Mouse (Mus musculus) kidney, postnatal 0 days (tissue): Measurements from ENCODE around the gene Cfap58. TPM values are rescaled to one million over a fixed set of nuclear protein-coding genes. Genes with fewer than 3 reads are reported as not detected.

Source experiments
- ATAC-seq: fragments of 200-750 bp; cut with Nextera tagmentation; replicated peaks from 2 replicates; pipeline ENCODE4 v1.8.0; 2017; ENCODE audit warnings: low read depth, moderate number of reproducible peaks, moderate TSS enrichment, moderate library complexity; ENCODE audit not compliant: low FRiP score
- DNase-seq: peaks from one replicate; pipeline ENCODE4 v3.0.0-alpha.2; 2016; ENCODE audit warnings: low spot score
- H3K27ac ChIP-seq: fragments of 300-500 bp; sonication (generic); 2 replicates; pipeline ENCODE4 v1.5.1; 2014; ENCODE audit warnings: mild to moderate bottlenecking
- H3K27me3 ChIP-seq: fragments of 300-500 bp; sonication (generic); 2 replicates; pipeline ENCODE4 v1.6.1; 2014; ENCODE audit warnings: low read length, mixed read lengths; ENCODE audit not compliant: insufficient read depth
- H3K36me3 ChIP-seq: fragments of 300-500 bp; sonication (generic); 2 replicates; pipeline ENCODE4 v1.6.1; 2014; ENCODE audit warnings: low read length, mixed read lengths; ENCODE audit not compliant: insufficient read depth
- H3K4me1 ChIP-seq: fragments of 300-500 bp; sonication (generic); replicated peaks from 2 replicates; pipeline ENCODE4 v1.6.1; 2014; ENCODE audit warnings: antibody characterized with exemption, low read length, mixed read lengths; ENCODE audit not compliant: insufficient read depth
- H3K4me2 ChIP-seq: fragments of 300-500 bp; sonication (generic); 2 replicates; pipeline ENCODE4 v1.6.1; 2014; ENCODE audit warnings: mild to moderate bottlenecking, low read length, moderate library complexity, mixed read lengths
- H3K4me3 ChIP-seq: fragments of 300-500 bp; sonication (generic); replicated peaks from 2 replicates; pipeline ENCODE4 v1.5.1; 2014; ENCODE audit warnings: low read depth, low read length
- H3K9ac ChIP-seq: fragments of 300-500 bp; sonication (generic); 2 replicates; pipeline ENCODE4 v1.6.1; 2014; ENCODE audit warnings: low read depth, low read length
- H3K9me3 ChIP-seq: fragments of 300-500 bp; sonication (generic); replicated peaks from 2 replicates; pipeline ENCODE4 v1.6.1; 2016; ENCODE audit warnings: low read length, inconsistent platforms, mixed read lengths
- CTCF ChIP-seq: IDR thresholded peaks from 2 replicates; pipeline ENCODE4 v1.5.1; 2016; ENCODE audit warnings: antibody characterized with exemption, low read depth, mild to moderate bottlenecking, moderate library complexity
- WGBS: fragments of 180-500 bp; shearing (Covaris S2); extraction: QIAGEN DNeasy Blood & Tissue Kit; methylation state at CpG from one replicate; pipeline ENCODE4 v1.1.7; 2014; 5-methylcytosine and 5-hydroxymethylcytosine counted together
- polyA plus RNA-seq: library from polyadenylated mRNA; unstranded; fragments of >200 nt; fragmentation: Nextera tagmentation; extraction: Ambion mirVana; gene quantifications from 2 replicates; pipeline ENCODE4 v1.2.1, GENCODE M21; 2015

The Cfap58 gene
- polyA plus RNA-seq, 1 experiment from 2014 or later, result not detected

- no peak overlapping the region for H3K4me2 ChIP-seq
- H3K4me1 ChIP-seq, result peaks cover 23% of the 10 kb centered on the region; the same call in 1 of the 2 replicates
- no peak for TF ChIP-seq CTCF
- peaks cover 20% of the 10 kb centered on the region for H3K36me3 ChIP-seq
- H3K27me3 ChIP-seq, result no peaks in the 10 kb centered on the region
- H3K9me3 ChIP-seq, result no peaks in the 10 kb centered on the region
- 79% methylated on average over 8 of the region's 8 CpGs for WGBS
- DNase-seq, result no peak
- ATAC-seq, result no peak
- no peak overlapping the region for H3K4me3 ChIP-seq
- no peak overlapping the region for H3K27ac ChIP-seq
- no peak overlapping the region for H3K9ac ChIP-seq
Measured at GRCm38 (mm10) chr19:47898472-47899079, 38.9 kb upstream of the Cfap58 start.

- no peak overlapping the region for H3K27ac ChIP-seq
- H3K9ac ChIP-seq, result no peak overlapping the region
- TF ChIP-seq CTCF, result peak; percentile 52
- no peak overlapping the region for H3K4me3 ChIP-seq
- 60% methylated on average over 6 of the region's 6 CpGs for WGBS
- H3K4me1 ChIP-seq, result peaks cover 28% of the 10 kb centered on the region; the same call in 1 of the 2 replicates
- ATAC-seq (no peak), DNase-seq (no peak)
- no peaks in the 10 kb centered on the region for H3K9me3 ChIP-seq
- peaks cover 17% of the 10 kb centered on the region for H3K36me3 ChIP-seq
- no peak overlapping the region for H3K4me2 ChIP-seq
- no peaks in the 10 kb centered on the region for H3K27me3 ChIP-seq
Measured at GRCm38 (mm10) chr19:47900012-47900411, 37.5 kb upstream of the Cfap58 start.

- Histone ChIP-seq H3K36me3 (peaks cover 11% of the 10 kb centered on the region), H3K4me1 (peaks cover 30% of the 10 kb centered on the region; the same call in 1 of the 2 replicates), H3K9me3 (no peaks in the 10 kb centered on the region), H3K4me2 (no peak overlapping the region), H3K27ac (no peak overlapping the region), H3K27me3 (no peaks in the 10 kb centered on the region), H3K4me3 (no peak overlapping the region), H3K9ac (no peak overlapping the region)
- no peak for DNase-seq
- no peak for TF ChIP-seq CTCF
- WGBS, result 75% methylated on average over 10 of the region's 10 CpGs
- ATAC-seq, result no peak
Measured at GRCm38 (mm10) chr19:47900558-47900957, 36.9 kb upstream of the Cfap58 start.

GRCm38 (mm10) chr19:47902316-47903201 is 34.9 kb upstream of the Cfap58 start:
- peaks cover 33% of the 10 kb centered on the region; the same call in 1 of the 2 replicates for H3K4me1 ChIP-seq
- DNase-seq, result peak; percentile 59
- peak; percentile 44; the same call in 1 of the 2 replicates for ATAC-seq
- no peak overlapping the region for H3K9ac ChIP-seq
- 40% methylated on average over 13 of the region's 13 CpGs for WGBS
- no peaks in the 10 kb centered on the region for H3K27me3 ChIP-seq
- H3K4me3 ChIP-seq, result no peak overlapping the region
- no peak overlapping the region for H3K4me2 ChIP-seq
- 0 out of 2 replicates have a peak, but pooled peaks cover under 1% of the 10 kb centered on the region for H3K36me3 ChIP-seq
- no peaks in the 10 kb centered on the region for H3K9me3 ChIP-seq
- TF ChIP-seq CTCF, result no peak
- peak overlapping the region; percentile 37 for H3K27ac ChIP-seq

GRCm38 (mm10) chr19:47903679-47904078 is 33.8 kb upstream of the Cfap58 start:
- Histone ChIP-seq H3K4me3 (no peak overlapping the region), H3K9ac (no peak overlapping the region), H3K4me2 (no peak overlapping the region), H3K9me3 (no peaks in the 10 kb centered on the region), H3K27me3 (no peaks in the 10 kb centered on the region), H3K27ac (no peak overlapping the region), H3K4me1 (peaks cover 33% of the 10 kb centered on the region; the same call in 1 of the 2 replicates), H3K36me3 (no peaks in the 10 kb centered on the region)
- TF ChIP-seq CTCF, result no peak
- peak; percentile 50 for DNase-seq
- peak; percentile 25 for ATAC-seq
- 55% methylated on average over 4 of the region's 4 CpGs for WGBS

- no peak for TF ChIP-seq CTCF
- H3K9me3 ChIP-seq, result no peaks in the 10 kb centered on the region
- H3K27me3 ChIP-seq, result no peaks in the 10 kb centered on the region
- peaks cover 33% of the 10 kb centered on the region; the same call in 1 of the 2 replicates for H3K4me1 ChIP-seq
- DNase-seq (no peak), ATAC-seq (no peak)
- H3K9ac ChIP-seq, result no peak overlapping the region
- no peak overlapping the region for H3K27ac ChIP-seq
- WGBS, result 73% methylated on average over 4 of the region's 4 CpGs
- H3K36me3 ChIP-seq, result no peaks in the 10 kb centered on the region
- H3K4me2 ChIP-seq, result no peak overlapping the region
- H3K4me3 ChIP-seq, result no peak overlapping the region
Measured at GRCm38 (mm10) chr19:47905081-47905480, 32.4 kb upstream of the Cfap58 start.
